Mouse (Mus musculus) heart, embryonic 15.5 days (tissue): ENCODE results near the gene Zpbp. TPM values are rescaled to one million over a fixed set of nuclear protein-coding genes. Genes with fewer than 3 reads are reported as not detected.

Source experiments
- ATAC-seq: fragments of 200-750 bp; cut with Nextera tagmentation; replicated peaks from 2 replicates; pipeline ENCODE4 v1.8.0; 2017; ENCODE audit warnings: low read depth, moderate TSS enrichment; ENCODE audit not compliant: insufficient number of reproducible peaks, insufficient read depth, low FRiP score
- H3K27ac ChIP-seq: fragments of 300-500 bp; sonication (generic); 2 replicates; pipeline ENCODE4 v1.5.1; 2015; ENCODE audit warnings: mild to moderate bottlenecking, inconsistent platforms
- H3K27me3 ChIP-seq: fragments of 300-500 bp; sonication (generic); 2 replicates; pipeline ENCODE4 v1.6.1; 2015; ENCODE audit warnings: inconsistent platforms
- H3K36me3 ChIP-seq: fragments of 300-500 bp; sonication (generic); 2 replicates; pipeline ENCODE4 v1.6.1; 2015; ENCODE audit warnings: mild to moderate bottlenecking, inconsistent platforms
- H3K4me1 ChIP-seq: fragments of 300-500 bp; sonication (generic); replicated peaks from 2 replicates; pipeline ENCODE4 v1.6.1; 2015; ENCODE audit warnings: inconsistent platforms
- H3K4me2 ChIP-seq: fragments of 300-500 bp; sonication (generic); 2 replicates; pipeline ENCODE4 v1.6.1; 2015; ENCODE audit warnings: inconsistent platforms, mild to moderate bottlenecking, moderate library complexity
- H3K4me3 ChIP-seq: fragments of 300-500 bp; sonication (generic); 2 replicates; pipeline ENCODE4 v1.5.1; 2015; ENCODE audit warnings: mild to moderate bottlenecking, inconsistent platforms
- H3K9ac ChIP-seq: fragments of 300-500 bp; sonication (generic); 2 replicates; pipeline ENCODE4 v1.6.1; 2015; ENCODE audit warnings: mild to moderate bottlenecking, inconsistent platforms
- H3K9me3 ChIP-seq: fragments of 300-500 bp; sonication (generic); replicated peaks from 2 replicates; pipeline ENCODE4 v1.6.1; 2016; ENCODE audit warnings: inconsistent platforms
- whole genome bisulfite sequencing: fragments of 180-500 bp; shearing (Covaris S2); methylation state at CpG from one replicate; pipeline ENCODE4 v1.1.7; 2015; ENCODE audit warnings: mixed read lengths; 5-methylcytosine and 5-hydroxymethylcytosine counted together
- polyA plus RNA-seq: library from polyadenylated mRNA; unstranded; fragments of >200 nt; fragmentation: Nextera tagmentation; extraction: Ambion mirVana; gene quantifications from 2 replicates; pipeline ENCODE4 v1.2.1, GENCODE M21; 2015

Zpbp gene
- polyA plus RNA-seq, 1 experiment from 2014 or later, result 0.60 TPM

DNA sequence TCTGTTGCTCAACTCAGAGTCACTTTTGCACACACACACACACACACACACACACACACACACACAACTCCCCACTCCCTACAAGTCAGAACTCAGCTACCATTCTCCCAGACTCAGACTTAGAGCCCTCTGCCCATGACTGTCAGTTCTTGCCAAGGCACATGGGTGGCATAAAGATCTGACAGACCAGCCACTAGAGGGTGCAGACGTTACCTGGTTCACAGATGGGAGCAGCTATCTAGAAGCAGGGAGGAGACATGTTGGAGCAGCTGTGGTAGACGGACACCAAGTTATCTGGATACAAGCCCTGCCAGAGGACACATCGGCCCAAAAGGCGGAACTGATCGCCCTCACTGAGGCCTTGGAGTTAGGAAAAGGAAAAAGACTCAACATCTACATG, 67.5 kb downstream of the Zpbp start:
- Histone ChIP-seq H3K9me3 (no peaks in the 10 kb centered on the region), H3K9ac (no peak overlapping the region), H3K4me2 (no peak overlapping the region), H3K36me3 (no peaks in the 10 kb centered on the region), H3K27me3 (no peaks in the 10 kb centered on the region), H3K4me3 (no peak overlapping the region), H3K4me1 (no peaks in the 10 kb centered on the region), H3K27ac (no peak overlapping the region)
- ATAC-seq, result no peak
- WGBS, result 76% methylated on average over 5 of the region's 5 CpGs

DNA sequence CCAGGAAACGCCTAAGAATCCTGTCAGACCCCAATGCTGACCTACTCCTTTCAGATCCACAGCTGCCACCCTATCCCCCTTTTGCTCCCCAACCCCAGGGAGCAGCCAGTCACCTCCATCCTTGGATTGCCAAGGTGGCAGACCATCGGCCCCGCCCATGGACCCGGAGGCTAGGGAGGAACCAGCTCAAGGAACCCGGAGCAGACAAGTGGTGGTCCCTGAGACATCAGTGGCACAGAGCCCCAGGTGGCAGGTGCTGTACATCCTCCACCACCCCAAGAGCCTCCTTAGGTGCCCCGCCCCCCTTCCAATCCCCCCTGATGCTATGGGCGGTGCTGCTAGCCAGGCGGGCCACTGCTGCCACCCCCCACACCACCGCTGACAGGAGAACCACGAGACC, 69.0 kb downstream of the Zpbp start:
- Histone ChIP-seq H3K36me3 (no peaks in the 10 kb centered on the region), H3K27me3 (no peaks in the 10 kb centered on the region), H3K9me3 (no peaks in the 10 kb centered on the region), H3K4me3 (no peak overlapping the region), H3K4me2 (no peak overlapping the region), H3K27ac (no peak overlapping the region), H3K4me1 (no peaks in the 10 kb centered on the region), H3K9ac (no peak overlapping the region)
- ATAC-seq, result no peak
- WGBS, result 88% methylated on average over 10 of the region's 10 CpGs

DNA sequence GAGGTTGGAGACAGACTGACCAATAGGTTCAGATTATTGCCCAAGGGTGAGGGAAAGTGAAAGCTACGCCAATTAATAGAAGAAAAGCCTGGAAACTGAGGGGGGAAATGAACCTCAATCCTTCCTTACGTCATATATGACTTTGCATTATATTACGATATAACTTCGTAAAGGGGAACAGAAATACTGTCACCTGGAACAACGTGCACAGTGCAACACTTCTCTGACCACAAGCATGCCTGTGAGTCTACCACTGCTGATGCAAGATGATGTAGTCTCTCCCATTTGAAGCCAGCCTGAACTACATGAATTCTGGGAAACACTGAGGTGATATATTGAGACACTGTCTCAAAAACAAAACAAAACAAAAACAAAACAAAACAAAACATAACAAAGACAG, 90.9 kb downstream of the Zpbp start:
- no peak overlapping the region for H3K4me3 ChIP-seq
- no peak overlapping the region for H3K9ac ChIP-seq
- no peak overlapping the region for H3K27ac ChIP-seq
- H3K36me3 ChIP-seq, result no peaks in the 10 kb centered on the region
- H3K9me3 ChIP-seq, result no peaks in the 10 kb centered on the region
- no peaks in the 10 kb centered on the region for H3K27me3 ChIP-seq
- H3K4me2 ChIP-seq, result no peak overlapping the region
- no peak for ATAC-seq
- 77% methylated on average over 5 of the region's 5 CpGs for WGBS
- no peaks in the 10 kb centered on the region for H3K4me1 ChIP-seq

DNA sequence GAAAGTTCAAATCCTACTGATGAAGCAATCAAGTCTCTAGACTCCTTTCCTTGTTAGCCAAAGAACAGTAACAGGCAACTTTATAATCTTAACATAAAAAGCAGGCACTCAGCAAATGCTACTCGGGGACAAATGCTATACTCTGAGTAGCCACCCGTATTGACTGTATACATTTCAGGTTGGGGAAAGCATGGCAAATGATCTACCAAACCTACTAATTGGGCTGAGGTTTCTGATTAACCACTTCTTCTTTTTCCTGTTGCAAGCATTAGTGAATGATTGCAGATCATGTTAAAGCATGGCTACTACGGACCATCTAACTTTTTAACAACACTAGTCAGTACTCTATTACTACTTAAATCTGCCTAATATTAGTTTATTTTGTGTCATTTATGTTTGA, 178.7 kb downstream of the Zpbp start:
- no peaks in the 10 kb centered on the region for H3K36me3 ChIP-seq
- no peaks in the 10 kb centered on the region for H3K4me1 ChIP-seq
- H3K4me3 ChIP-seq, result no peak overlapping the region
- H3K9ac ChIP-seq, result no peak overlapping the region
- no peak overlapping the region for H3K4me2 ChIP-seq
- no peak overlapping the region for H3K27ac ChIP-seq
- ATAC-seq, result no peak
- H3K9me3 ChIP-seq, result no peaks in the 10 kb centered on the region
- H3K27me3 ChIP-seq, result no peaks in the 10 kb centered on the region
- 78% methylated on average over 3 of the region's 3 CpGs for WGBS

DNA sequence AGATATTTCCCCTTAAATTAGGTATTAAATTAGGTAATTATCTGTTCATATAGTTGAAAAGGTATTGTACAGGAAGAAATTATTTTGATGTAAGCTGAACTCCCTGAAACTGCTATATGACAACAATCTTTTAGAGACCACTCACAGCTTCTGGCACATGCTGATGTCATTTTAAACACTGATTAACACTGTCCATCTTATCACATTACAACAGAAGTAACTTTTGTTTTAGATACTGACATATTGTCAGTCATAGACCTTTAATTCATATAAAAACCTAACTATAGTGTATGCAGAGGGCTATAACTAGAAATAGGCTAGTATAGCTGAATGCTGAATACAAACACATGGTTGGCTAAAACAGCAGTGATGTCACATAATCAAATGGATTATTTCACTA, 182.1 kb downstream of the Zpbp start:
- no peaks in the 10 kb centered on the region for H3K4me1 ChIP-seq
- no peak for ATAC-seq
- no peak overlapping the region for H3K4me3 ChIP-seq
- H3K9me3 ChIP-seq, result no peaks in the 10 kb centered on the region
- no peaks in the 10 kb centered on the region for H3K36me3 ChIP-seq
- H3K9ac ChIP-seq, result no peak overlapping the region
- H3K27ac ChIP-seq, result no peak overlapping the region
- no peak overlapping the region for H3K4me2 ChIP-seq
- H3K27me3 ChIP-seq, result no peaks in the 10 kb centered on the region

DNA sequence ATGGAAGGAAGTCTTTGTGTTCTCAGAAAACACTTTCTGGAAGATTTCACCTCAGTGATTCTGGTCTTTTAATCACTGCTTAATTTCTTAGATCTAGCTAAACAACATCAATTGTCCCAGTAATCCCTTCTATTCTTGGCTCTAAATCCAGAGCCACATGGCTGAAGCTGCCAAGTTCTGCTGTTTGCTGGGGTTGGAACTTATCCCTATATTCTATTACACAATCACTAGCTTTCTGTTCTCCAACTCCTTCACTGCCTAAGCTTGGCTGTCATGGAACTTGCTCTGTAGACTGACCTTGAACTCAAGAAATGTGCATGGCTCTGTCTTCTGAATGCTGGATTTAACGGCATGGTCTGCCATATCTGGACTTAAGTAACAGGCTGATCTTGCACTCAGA, 204.9 kb downstream of the Zpbp start:
- no peak overlapping the region for H3K27ac ChIP-seq
- H3K36me3 ChIP-seq, result no peaks in the 10 kb centered on the region
- H3K4me3 ChIP-seq, result no peak overlapping the region
- H3K27me3 ChIP-seq, result no peaks in the 10 kb centered on the region
- ATAC-seq, result no peak
- no peak overlapping the region for H3K4me2 ChIP-seq
- WGBS, result 61% methylated on average over 1 of the region's 1 CpGs
- no peaks in the 10 kb centered on the region for H3K9me3 ChIP-seq
- H3K9ac ChIP-seq, result no peak overlapping the region
- no peaks in the 10 kb centered on the region for H3K4me1 ChIP-seq

DNA sequence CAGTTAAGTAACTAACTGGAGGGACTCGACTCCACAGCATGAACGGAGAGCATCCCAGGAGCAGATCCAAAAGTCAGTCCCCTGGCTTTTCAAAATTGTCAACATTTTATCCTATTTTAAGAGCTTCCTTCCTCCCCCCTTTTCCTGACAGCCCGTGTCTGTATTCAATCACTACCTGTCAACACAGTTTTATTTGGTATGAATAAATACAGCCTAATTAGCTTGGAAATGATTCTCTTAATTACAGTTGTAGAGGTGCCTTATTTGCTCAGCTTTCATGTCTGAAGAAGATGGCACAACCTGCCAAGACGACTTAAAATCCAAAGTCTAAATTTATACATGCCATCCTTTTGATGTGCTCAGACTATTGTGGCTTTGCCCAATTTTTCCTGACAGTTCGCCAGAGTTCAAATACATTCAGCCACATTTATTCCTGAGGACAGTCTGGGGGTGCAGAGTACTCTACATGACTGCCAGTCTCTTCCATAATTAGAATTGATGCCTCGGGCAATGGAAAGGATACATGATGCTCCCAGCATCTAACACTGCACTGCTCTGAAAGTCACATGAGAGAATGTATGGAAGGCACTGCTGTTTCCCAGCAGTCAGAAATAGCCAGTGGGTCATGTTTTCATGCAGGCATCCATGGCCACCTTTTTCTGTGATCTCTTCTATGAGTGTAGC, 219.4 kb downstream of the Zpbp start:
- H3K4me3 ChIP-seq, result no peak overlapping the region
- WGBS, result 50% methylated on average over 6 of the region's 6 CpGs
- H3K9ac ChIP-seq, result no peak overlapping the region
- no peak for ATAC-seq
- no peaks in the 10 kb centered on the region for H3K27me3 ChIP-seq
- no peaks in the 10 kb centered on the region for H3K9me3 ChIP-seq
- H3K27ac ChIP-seq, result no peak overlapping the region
- H3K4me1 ChIP-seq, result no peaks in the 10 kb centered on the region
- H3K4me2 ChIP-seq, result no peak overlapping the region
- no peaks in the 10 kb centered on the region for H3K36me3 ChIP-seq

DNA sequence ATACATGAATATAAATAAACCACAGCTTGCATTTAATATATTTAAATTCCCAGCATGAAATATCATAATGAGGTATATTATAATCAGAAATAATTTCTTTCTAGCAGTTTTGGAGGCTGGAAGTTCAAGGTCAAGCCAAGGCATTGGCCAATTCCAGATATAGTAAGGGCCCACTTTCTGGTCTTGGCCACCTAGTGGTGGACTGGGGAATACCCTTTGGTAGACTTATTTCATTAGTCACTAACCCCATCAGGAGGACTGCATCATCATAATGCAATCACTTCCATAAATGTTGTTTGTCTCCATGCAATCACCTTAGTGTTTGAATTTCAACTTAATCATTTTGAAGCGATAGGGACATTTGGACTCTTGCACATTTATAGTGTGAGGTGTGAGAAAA, 222.9 kb downstream of the Zpbp start:
- Histone ChIP-seq H3K36me3 (no peaks in the 10 kb centered on the region), H3K9ac (no peak overlapping the region), H3K4me2 (no peak overlapping the region), H3K4me3 (no peak overlapping the region), H3K4me1 (no peaks in the 10 kb centered on the region), H3K27ac (no peak overlapping the region), H3K27me3 (no peaks in the 10 kb centered on the region), H3K9me3 (no peaks in the 10 kb centered on the region)
- no peak for ATAC-seq
- WGBS, result 67% methylated on average over 1 of the region's 1 CpGs

Other genes with a start within 250 kb of the Zpbp start
- 0.81 and 1.4 TPM in 2 replicates for gene Spata48, start 314 bp downstream of the Zpbp start, polyA plus RNA-seq
- not detected in 2 replicates for gene 4930512M02Rik, start 165.4 kb upstream of the Zpbp start, polyA plus RNA-seq
- 1.2 and 6.2 TPM in 2 replicates for gene Ikzf1, start 222.6 kb upstream of the Zpbp start, polyA plus RNA-seq